Mouse (Mus musculus): ENCODE data around the gene Olfr859.
"Not testable (repeated sequence)": the region's sequence is repeated elsewhere in the genome, so short reads cannot be mapped to it uniquely, and the experiment has no call there.

The Olfr859 gene

GRCm38 (mm10) chr9:19804606-19805005 is at the start of gene Olfr859:
Olfr859 (plus strand) TSS chr9:19804906.
- DNase-seq (ENCODE audit: low read depth): not testable (repeated sequence)

GRCm38 (mm10) chr9:19769136-19769535 is 35.6 kb upstream of the Olfr859 start:
- no peak for DNase-seq (ENCODE audit: low read depth)

GRCm38 (mm10) chr9:19769701-19770100 is 35.0 kb upstream of the Olfr859 start:
- DNase-seq (ENCODE audit: low read depth): no peak

GRCm38 (mm10) chr9:19779983-19780382 is 24.7 kb upstream of the Olfr859 start, which contains the start of gene Olfr58:
Olfr58 (plus strand) TSS chr9:19780283.
- no peak for DNase-seq (ENCODE audit: low read depth)

- no peak for DNase-seq (ENCODE audit: low read depth)
Measured at GRCm38 (mm10) chr9:19803000-19803399, 1.7 kb upstream of the Olfr859 start.

- DNase-seq (ENCODE audit: low read depth): no peak
Measured at GRCm38 (mm10) chr9:19849647-19850046, 44.9 kb downstream of the Olfr859 start, which contains the start of gene Olfr860. Olfr860 (minus strand) TSS chr9:19849747.

All from c-Kit-positive CD71-negative TER-119-negative erythroid progenitor cells, embryonic 14.5 days (primary cell).